Mouse (Mus musculus) heart, embryonic 13.5 days (tissue): Measurements from ENCODE around the gene Zfp366. TPM values are rescaled to one million over a fixed set of nuclear protein-coding genes. Genes with fewer than 3 reads are reported as not detected.

Experiments
- ATAC-seq: fragments of 200-750 bp; cut with Nextera tagmentation; 2 replicates; pipeline ENCODE4 v1.8.0; 2017; ENCODE audit warnings: moderate TSS enrichment; ENCODE audit not compliant: insufficient number of reproducible peaks, low FRiP score, low TSS enrichment; ENCODE audit errors: extremely low read depth
- H3K27ac ChIP-seq: fragments of 300-500 bp; sonication (generic); replicated peaks from 2 replicates; pipeline ENCODE4 v1.5.1; 2015; ENCODE audit warnings: moderate library complexity, mild to moderate bottlenecking, inconsistent platforms
- H3K27me3 ChIP-seq: fragments of 300-500 bp; sonication (generic); replicated peaks from 2 replicates; pipeline ENCODE4 v1.6.1; 2015; ENCODE audit warnings: mild to moderate bottlenecking, inconsistent platforms
- H3K36me3 ChIP-seq: fragments of 300-500 bp; sonication (generic); 2 replicates; pipeline ENCODE4 v1.6.1; 2015; ENCODE audit warnings: mild to moderate bottlenecking, inconsistent platforms
- H3K4me1 ChIP-seq: fragments of 300-500 bp; sonication (generic); 2 replicates; pipeline ENCODE4 v1.6.1; 2015; ENCODE audit warnings: inconsistent platforms
- H3K4me2 ChIP-seq: fragments of 300-500 bp; sonication (generic); 2 replicates; pipeline ENCODE4 v1.6.1; 2015; ENCODE audit warnings: inconsistent platforms, mild to moderate bottlenecking, moderate library complexity
- H3K4me3 ChIP-seq: fragments of 300-500 bp; sonication (generic); 2 replicates; pipeline ENCODE4 v1.5.1; 2015; ENCODE audit warnings: moderate library complexity, mild to moderate bottlenecking, inconsistent platforms
- H3K9ac ChIP-seq: fragments of 300-500 bp; sonication (generic); 2 replicates; pipeline ENCODE4 v1.6.1; 2015; ENCODE audit warnings: inconsistent platforms, mild to moderate bottlenecking, moderate library complexity
- H3K9me3 ChIP-seq: fragments of 300-500 bp; sonication (generic); 2 replicates; pipeline ENCODE4 v1.6.1; 2016; ENCODE audit warnings: inconsistent platforms
- WGBS: fragments of 180-500 bp; shearing (Covaris S2); methylation state at CpG from one replicate; pipeline ENCODE4 v1.1.7; 2015; ENCODE audit warnings: mixed read lengths; 5-methylcytosine and 5-hydroxymethylcytosine counted together
- polyA plus RNA-seq: library from polyadenylated mRNA; unstranded; fragments of >200 nt; fragmentation: Nextera tagmentation; extraction: Ambion mirVana; gene quantifications from 2 replicates; pipeline ENCODE4 v1.2.1, GENCODE M21; 2015

The Zfp366 gene
- polyA plus RNA-seq, 1 experiment from 2014 or later = 0.25 TPM

DNA sequence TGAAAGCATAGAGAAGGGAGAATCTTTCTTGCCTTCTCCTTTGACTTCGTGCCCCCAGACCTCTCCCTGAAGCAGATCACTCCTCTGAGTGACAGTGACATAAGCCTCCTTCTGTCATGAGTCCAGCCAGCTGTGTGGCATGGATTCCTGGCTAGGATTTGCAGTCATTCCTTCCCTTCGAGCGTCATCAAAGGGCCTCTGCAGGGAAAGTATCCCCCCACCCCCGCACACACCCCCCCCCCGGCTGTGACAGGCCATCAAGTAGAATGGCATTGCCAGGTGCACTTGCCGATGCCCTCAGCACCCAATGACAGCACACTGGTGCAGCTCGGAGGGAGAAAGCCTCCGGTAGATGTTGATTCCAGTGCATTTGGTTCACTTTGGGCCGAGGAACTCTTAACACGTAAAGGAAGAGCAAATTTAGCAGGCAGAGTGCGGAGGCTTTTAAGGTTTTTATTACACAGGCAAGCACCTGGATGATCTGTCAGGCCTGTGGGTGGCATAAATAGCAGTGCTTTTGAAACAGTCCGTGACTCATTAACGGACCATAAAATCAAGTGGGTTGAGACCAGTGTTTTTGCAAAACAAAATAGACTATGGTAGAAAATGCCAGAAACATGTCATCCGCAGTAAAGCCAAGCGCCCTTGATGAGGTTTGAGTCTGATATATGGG lies 75.0 kb downstream of the Zfp366 start:
- no peak for ATAC-seq
- Histone ChIP-seq H3K4me3 (no peak overlapping the region), H3K4me1 (peaks cover 13% of the 10 kb centered on the region), H3K4me2 (no peak overlapping the region), H3K27me3 (no peaks in the 10 kb centered on the region), H3K27ac (no peak overlapping the region), H3K9me3 (no peaks in the 10 kb centered on the region), H3K9ac (no peak overlapping the region), H3K36me3 (no peaks in the 10 kb centered on the region)
- 74% methylated on average over 15 of the region's 15 CpGs for WGBS

DNA sequence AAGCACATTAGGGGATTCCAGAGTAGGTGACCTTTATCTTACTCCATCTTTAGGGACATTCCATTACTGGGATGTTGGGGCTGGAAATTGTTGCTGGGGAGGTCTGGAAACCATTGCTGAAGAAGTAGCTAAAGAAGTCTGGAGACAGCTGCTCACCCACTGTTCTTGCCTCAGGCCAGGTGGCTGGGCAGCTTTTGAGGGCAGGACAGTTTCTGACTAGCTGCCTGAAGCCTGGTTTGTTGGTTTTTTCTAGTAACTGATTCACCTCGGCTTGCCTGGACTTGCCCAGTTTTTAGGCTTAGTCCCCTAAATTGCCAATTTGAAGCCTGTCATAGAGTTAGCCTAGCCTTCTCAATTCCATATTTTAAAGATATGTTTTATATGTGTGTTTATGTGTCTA lies 77.8 kb downstream of the Zfp366 start:
- no peak for ATAC-seq
- 81% methylated on average over 1 of the region's 1 CpGs for WGBS
- Histone ChIP-seq H3K27me3 (no peaks in the 10 kb centered on the region), H3K9me3 (no peaks in the 10 kb centered on the region), H3K4me3 (no peak overlapping the region), H3K27ac (no peak overlapping the region), H3K36me3 (no peaks in the 10 kb centered on the region), H3K4me1 (peaks cover 13% of the 10 kb centered on the region), H3K4me2 (no peak overlapping the region), H3K9ac (no peak overlapping the region)

DNA sequence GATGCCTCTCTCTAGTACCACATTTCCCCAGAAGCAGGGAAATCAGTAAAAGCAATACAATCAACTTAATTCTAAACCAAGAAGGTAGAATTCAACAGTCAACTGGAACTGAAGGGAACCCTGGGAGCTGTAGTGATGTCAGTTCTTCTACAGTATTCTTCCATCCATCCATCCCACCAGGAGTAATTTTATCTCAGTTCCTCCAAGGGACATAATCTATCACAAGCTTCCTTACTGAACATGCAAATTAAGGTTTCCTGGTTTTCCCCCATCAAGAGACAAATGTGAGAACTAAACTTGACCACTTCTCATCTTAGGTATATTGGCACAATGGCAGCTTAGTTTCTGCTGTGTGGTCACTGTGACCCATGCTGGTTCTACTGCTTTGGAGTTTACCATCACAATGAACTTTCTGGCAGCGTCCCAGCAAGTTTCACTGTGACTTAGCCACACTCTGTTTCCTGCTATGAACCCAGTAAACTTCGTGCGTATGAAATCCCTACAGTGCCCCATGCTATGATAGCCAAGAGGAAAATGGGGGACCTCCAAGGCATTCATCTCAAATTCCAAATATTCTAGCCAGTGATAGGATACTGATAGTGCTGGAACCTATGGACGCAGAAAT lies 78.6 kb downstream of the Zfp366 start:
- Histone ChIP-seq H3K27ac (no peak overlapping the region), H3K9ac (no peak overlapping the region), H3K4me3 (no peak overlapping the region), H3K4me2 (no peak overlapping the region), H3K4me1 (peaks cover 13% of the 10 kb centered on the region), H3K9me3 (no peaks in the 10 kb centered on the region), H3K27me3 (no peaks in the 10 kb centered on the region), H3K36me3 (no peaks in the 10 kb centered on the region)
- WGBS = 77% methylated on average over 4 of the region's 4 CpGs
- no peak for ATAC-seq

DNA sequence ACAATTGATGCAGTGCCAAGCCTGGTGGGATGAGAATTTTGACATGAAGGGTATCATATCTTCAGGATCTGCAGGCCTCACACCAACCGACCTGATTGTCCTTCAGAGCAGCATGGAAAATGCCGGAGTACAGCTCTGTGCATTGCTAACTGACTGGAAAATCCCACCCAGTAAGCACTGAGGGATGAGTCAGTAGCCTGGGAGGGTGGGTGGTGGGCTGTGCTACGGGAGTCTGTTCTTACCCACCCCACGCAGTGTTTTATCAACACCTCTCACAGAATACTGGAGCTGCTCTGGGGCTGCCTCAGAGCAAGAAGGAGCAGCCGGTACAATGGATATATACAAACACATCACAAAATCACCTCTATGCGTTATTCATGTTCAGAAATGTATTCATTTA lies 79.9 kb downstream of the Zfp366 start:
- Histone ChIP-seq H3K36me3 (no peaks in the 10 kb centered on the region), H3K4me1 (peaks cover 13% of the 10 kb centered on the region), H3K9ac (no peak overlapping the region), H3K4me2 (no peak overlapping the region), H3K4me3 (no peak overlapping the region), H3K27me3 (no peaks in the 10 kb centered on the region), H3K27ac (no peak overlapping the region), H3K9me3 (no peaks in the 10 kb centered on the region)
- WGBS = 41% methylated on average over 6 of the region's 6 CpGs
- no peak for ATAC-seq

DNA sequence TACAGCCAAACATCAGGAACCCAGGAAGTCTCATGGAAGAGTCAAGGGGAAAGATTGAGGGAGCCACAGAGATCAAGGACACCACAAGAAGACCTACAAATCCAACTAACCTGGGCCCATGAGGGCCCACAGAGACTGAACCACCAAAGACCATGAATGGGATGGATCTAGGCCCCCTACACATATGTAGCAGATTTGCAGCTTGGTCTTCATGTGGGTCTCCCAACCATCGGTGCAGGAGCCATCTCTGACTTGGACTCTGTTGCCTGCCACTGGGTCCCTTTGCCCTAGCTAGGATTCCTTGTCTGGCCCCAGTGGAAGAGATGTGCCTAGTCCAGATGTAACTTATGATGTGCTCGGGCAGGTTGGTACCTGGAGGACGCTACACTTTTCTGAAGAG lies 87.4 kb downstream of the Zfp366 start:
- H3K27me3 ChIP-seq = no peaks in the 10 kb centered on the region
- H3K9ac ChIP-seq = no peak overlapping the region
- H3K27ac ChIP-seq = no peak overlapping the region
- 93% methylated on average over 3 of the region's 3 CpGs for WGBS
- no peak overlapping the region for H3K4me3 ChIP-seq
- 0 out of 2 replicates have a peak, but pooled peaks cover 5% of the 10 kb centered on the region for H3K9me3 ChIP-seq
- H3K36me3 ChIP-seq = no peaks in the 10 kb centered on the region
- no peak overlapping the region for H3K4me2 ChIP-seq
- no peaks in the 10 kb centered on the region for H3K4me1 ChIP-seq
- no peak for ATAC-seq

DNA sequence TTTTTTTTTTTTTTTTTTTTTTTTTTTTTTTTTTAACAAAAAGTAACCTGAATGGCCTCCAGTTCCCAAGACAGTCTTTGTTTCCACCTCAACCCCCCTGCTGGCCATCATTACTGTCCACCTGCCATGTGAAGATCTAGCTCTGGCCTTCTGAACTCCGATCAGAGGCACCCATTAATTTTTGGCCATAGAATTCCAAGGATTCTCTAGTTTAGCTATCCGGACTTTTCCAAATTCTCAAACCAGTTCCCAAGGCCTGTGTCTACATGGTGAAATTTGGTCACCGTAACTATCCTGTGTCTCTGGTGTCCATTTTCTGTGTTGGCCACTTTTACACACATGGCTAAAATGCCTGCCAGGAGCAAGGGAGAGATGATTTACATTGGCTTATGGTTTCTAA lies 92.9 kb downstream of the Zfp366 start:
- Histone ChIP-seq H3K4me1 (peaks cover 5% of the 10 kb centered on the region), H3K4me3 (no peak overlapping the region), H3K9me3 (peaks cover 8% of the 10 kb centered on the region; the same call in 1 of the 2 replicates), H3K36me3 (no peaks in the 10 kb centered on the region), H3K9ac (no peak overlapping the region), H3K4me2 (no peak overlapping the region), H3K27ac (no peak overlapping the region), H3K27me3 (no peaks in the 10 kb centered on the region)
- WGBS = 83% methylated on average over 3 of the region's 3 CpGs
- ATAC-seq = no peak

DNA sequence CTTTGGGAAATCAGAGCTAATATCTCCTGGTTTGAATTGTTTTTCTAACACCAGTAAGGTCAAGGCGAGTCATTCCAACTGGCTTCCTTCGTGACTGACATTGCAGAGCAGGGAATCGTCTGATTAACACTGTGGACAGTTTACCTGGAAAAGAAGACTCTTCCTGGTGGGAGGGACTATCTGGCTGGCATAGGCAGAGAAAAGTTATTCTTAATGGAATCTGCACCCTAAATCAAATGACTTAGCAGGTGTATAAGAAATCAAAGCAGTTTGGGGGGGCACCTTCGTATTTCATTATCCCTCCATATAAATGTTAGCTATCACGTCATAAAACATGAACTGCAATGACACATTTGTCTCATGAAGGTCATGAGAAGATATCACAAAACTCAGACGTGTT lies 93.9 kb downstream of the Zfp366 start:
- H3K4me1 ChIP-seq = peaks cover 11% of the 10 kb centered on the region
- WGBS = 75% methylated on average over 6 of the region's 6 CpGs

DNA sequence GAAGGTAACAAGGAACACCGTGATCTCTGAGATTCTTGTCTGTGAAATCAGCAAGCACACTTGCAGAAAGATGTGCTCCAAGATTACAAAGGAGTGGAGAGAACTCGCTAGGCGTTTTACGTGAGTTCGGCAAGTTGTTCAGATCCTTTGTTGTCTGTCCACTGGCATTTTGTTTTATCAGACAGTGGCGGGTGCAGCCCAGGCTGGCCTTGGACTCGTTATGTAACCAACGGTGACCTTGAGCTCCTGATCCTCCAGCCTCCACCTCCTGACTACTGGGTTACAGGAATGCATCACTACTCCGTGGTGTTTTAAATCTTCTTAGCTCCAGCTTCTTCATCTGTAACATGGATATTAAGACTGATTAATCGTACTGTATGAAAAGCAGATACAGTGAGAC lies 94.7 kb downstream of the Zfp366 start:
- no peaks in the 10 kb centered on the region for H3K27me3 ChIP-seq
- H3K9ac ChIP-seq = no peak overlapping the region
- peaks cover 8% of the 10 kb centered on the region; the same call in 1 of the 2 replicates for H3K9me3 ChIP-seq
- H3K4me1 ChIP-seq = peaks cover 11% of the 10 kb centered on the region
- ATAC-seq = no peak
- 53% methylated on average over 10 of the region's 10 CpGs for WGBS
- no peak overlapping the region for H3K27ac ChIP-seq
- no peak overlapping the region for H3K4me2 ChIP-seq
- no peak overlapping the region for H3K4me3 ChIP-seq
- no peaks in the 10 kb centered on the region for H3K36me3 ChIP-seq

More for the DNA sequence above, 93.9 kb downstream of the Zfp366 start:
- no peak overlapping the region for H3K9ac ChIP-seq
- ATAC-seq = no peak
- H3K9me3 ChIP-seq = peaks cover 8% of the 10 kb centered on the region; the same call in 1 of the 2 replicates
- H3K27me3 ChIP-seq = no peaks in the 10 kb centered on the region
- H3K36me3 ChIP-seq = no peaks in the 10 kb centered on the region
- no peak overlapping the region for H3K27ac ChIP-seq
- no peak overlapping the region for H3K4me3 ChIP-seq
- no peak overlapping the region for H3K4me2 ChIP-seq

DNA sequence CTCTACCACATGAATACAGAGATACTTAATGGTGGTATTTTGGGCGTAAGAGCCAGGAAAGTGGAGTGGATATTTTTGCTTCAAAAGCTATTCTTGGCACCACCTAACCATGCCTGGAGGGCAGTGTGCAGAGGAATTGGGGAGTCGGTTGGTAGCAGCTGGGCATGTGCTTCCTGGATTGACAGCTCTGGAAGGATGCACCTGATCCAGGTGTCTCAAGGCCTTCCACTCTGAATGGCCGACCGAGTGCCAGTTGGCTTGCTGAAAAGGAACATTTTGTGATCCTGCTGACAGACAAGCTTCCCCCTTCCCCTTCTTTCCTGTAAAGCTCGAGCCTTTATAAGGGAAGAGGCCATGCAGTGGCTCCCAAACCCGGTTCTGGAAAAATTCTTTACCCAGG lies 98.3 kb downstream of the Zfp366 start:
- Histone ChIP-seq H3K4me3 (no peak overlapping the region), H3K9me3 (peaks cover 3% of the 10 kb centered on the region; the same call in 1 of the 2 replicates), H3K4me2 (no peak overlapping the region), H3K9ac (no peak overlapping the region), H3K4me1 (peaks cover 11% of the 10 kb centered on the region), H3K27me3 (no peaks in the 10 kb centered on the region), H3K36me3 (no peaks in the 10 kb centered on the region), H3K27ac (no peak overlapping the region)
- no peak for ATAC-seq
- 65% methylated on average over 6 of the region's 6 CpGs for WGBS

DNA sequence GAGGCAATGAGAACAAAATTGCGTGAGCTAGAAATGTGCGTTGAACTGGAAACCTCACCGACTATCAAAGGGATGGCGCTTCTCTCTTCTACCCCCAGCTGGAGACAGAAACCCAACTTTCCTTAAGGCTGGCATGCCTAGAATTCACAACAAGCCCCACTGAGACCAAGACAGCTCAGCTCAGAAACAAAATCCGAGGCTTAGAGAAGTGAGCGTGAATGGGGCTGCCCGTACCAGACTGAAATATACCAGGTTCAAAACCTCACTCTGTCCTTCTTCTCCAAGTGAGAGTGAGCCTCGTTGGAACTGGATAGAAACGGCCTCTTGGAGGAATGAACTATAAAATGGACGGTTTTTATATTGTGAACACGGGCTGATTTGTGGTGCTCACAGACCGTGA lies 99.3 kb downstream of the Zfp366 start:
- no peak for ATAC-seq

DNA sequence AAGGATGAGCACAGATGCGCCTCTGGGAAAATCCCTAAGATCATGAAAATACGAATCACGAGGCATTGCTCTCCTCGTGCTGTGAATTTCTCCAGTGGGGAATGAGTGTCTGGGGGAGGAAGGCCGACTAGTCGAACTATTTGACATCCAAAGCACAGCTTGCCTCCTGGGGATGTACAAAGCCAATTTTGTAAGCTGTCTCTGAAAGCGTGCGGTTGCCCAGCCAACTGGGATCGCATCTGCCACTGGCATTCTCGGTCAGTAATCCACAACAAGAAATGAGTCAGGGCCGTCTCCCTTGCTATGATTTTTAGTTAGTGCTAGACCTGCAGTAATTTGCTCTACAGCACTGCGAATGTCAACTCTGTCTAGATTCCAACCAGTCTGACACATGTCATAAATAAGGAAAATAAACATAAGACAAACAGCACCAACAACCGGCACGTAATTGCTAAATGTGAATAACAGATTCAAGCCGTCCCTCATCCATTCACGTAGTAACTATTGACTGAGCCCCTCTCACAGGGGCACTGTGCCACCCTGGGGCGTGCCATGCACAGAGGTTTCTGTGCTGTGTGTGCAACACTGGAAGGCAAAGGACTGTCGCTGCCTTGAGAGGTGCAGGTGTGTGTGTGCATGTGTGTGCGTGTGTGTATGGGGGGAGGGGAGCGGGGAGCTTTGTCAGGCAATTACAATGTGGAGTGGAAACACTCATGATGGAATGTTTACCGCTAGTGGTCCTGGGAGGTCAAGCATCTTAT lies 100.0 kb downstream of the Zfp366 start:
- H3K9me3 ChIP-seq = peaks cover 3% of the 10 kb centered on the region; the same call in 1 of the 2 replicates
- H3K36me3 ChIP-seq = no peaks in the 10 kb centered on the region
- no peak overlapping the region for H3K4me2 ChIP-seq
- no peak for ATAC-seq
- no peak overlapping the region for H3K9ac ChIP-seq
- WGBS = 78% methylated on average over 21 of the region's 21 CpGs
- H3K4me3 ChIP-seq = no peak overlapping the region
- H3K27me3 ChIP-seq = no peaks in the 10 kb centered on the region
- no peak overlapping the region for H3K27ac ChIP-seq
- peaks cover 6% of the 10 kb centered on the region for H3K4me1 ChIP-seq

More for the DNA sequence above, 99.3 kb downstream of the Zfp366 start:
- Histone ChIP-seq H3K4me3 (no peak overlapping the region), H3K4me2 (no peak overlapping the region), H3K27me3 (no peaks in the 10 kb centered on the region), H3K36me3 (no peaks in the 10 kb centered on the region), H3K9me3 (peaks cover 3% of the 10 kb centered on the region; the same call in 1 of the 2 replicates), H3K9ac (no peak overlapping the region), H3K27ac (no peak overlapping the region), H3K4me1 (peaks cover 11% of the 10 kb centered on the region)
- 85% methylated on average over 12 of the region's 12 CpGs for WGBS
